Mouse (Mus musculus): ENCODE measurements around the gene Rbm19. TPM values are rescaled to one million over a fixed set of nuclear protein-coding genes. Genes with fewer than 3 reads are reported as not detected.
A peak's percentile ranks its signal among the peaks of the same experiment; 100 is the strongest.

The Rbm19 gene
- polyA plus RNA-seq, 1 experiment from 2014 or later, result 28.4 TPM

DNA sequence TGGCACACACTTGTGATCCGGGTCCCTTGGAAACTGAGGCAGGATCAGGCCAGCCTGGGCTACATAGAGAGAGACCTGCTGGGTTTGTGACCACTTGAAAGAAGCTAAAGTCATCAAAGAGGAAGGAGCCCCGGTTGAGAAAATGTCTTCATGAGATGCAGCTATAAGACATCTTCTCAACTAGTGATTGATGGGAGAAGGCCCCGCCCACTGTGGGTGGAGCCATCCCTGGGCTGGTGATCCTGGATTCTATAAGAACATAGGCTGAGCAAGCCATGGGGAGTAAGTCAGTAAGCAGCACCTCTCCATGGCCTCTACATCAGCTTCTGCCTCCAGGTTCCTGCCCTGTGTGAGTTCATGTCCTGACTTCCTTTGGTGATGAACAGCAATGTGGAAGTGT is 98.2 kb downstream of the Rbm19 start:
- Histone ChIP-seq H3K27me3 (peaks cover 26% of the 10 kb centered on the region), H3K27ac (no peak overlapping the region), H3K9me3 (no peaks in the 10 kb centered on the region), H3K36me3 (no peaks in the 10 kb centered on the region), H3K4me3 (no peak overlapping the region), H3K4me1 (peaks cover 11% of the 10 kb centered on the region), H3K4me2 (no peak overlapping the region), H3K9ac (no peak overlapping the region)
- WGBS, result 79% methylated on average over 3 of the region's 3 CpGs
- no peak for ATAC-seq (ENCODE audit: insufficient number of reproducible peaks, insufficient read depth, low FRiP score, low TSS enrichment, low read depth)

DNA sequence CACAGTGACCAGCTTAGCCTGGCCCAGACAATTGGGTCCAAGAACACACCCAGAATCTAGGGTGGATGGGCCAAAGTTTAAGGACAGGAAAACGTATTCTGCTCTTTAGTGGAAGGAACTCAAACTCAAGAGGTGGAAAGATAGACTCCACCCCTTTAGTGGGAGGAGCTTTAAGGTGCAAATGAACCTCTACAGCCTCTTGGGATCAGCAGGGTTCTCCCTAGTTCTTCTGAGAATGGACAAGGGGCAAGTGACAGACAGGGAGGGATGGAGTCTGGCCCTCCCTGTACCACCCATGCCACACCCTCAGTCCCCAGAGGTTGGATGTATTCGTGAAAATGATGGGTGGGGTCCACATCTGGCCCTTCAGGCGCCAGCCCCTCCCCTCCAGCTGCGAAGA is 105.0 kb downstream of the Rbm19 start:
- Histone ChIP-seq H3K36me3 (no peaks in the 10 kb centered on the region), H3K4me1 (peaks cover 3% of the 10 kb centered on the region; the same call in 1 of the 2 replicates), H3K4me2 (no peak overlapping the region), H3K27ac (no peak overlapping the region), H3K27me3 (peaks cover 28% of the 10 kb centered on the region), H3K9me3 (no peaks in the 10 kb centered on the region), H3K4me3 (no peak overlapping the region), H3K9ac (no peak overlapping the region)
- ATAC-seq (ENCODE audit: insufficient number of reproducible peaks, insufficient read depth, low FRiP score, low TSS enrichment, low read depth), result no peak
- WGBS, result 7% methylated on average over 4 of the region's 4 CpGs

DNA sequence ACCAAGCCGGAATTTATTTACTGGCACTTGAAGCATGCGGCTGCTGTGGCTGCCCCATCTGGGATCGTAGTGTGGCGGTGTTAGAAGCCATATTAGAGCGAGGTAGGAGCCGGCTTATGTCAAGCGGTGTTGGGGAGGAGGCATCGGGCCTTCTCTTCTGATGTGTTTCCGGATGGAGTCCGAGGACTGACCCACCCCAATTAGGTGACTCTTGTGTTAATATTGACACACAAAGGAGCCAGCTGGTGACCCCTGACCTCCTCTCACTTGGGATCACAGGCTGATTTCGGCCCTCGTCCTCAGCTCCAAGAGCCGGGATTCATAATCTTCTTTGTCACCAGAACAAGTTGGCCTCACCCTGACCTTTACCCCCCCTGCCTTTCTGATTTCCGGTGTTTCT is 109.1 kb downstream of the Rbm19 start:
- Histone ChIP-seq H3K27ac (no peak overlapping the region), H3K4me3 (no peak overlapping the region), H3K4me2 (no peak overlapping the region), H3K9ac (no peak overlapping the region), H3K36me3 (no peaks in the 10 kb centered on the region), H3K4me1 (peaks cover 3% of the 10 kb centered on the region; the same call in 1 of the 2 replicates), H3K27me3 (peaks cover 46% of the 10 kb centered on the region), H3K9me3 (no peaks in the 10 kb centered on the region)
- no peak for ATAC-seq (ENCODE audit: insufficient number of reproducible peaks, insufficient read depth, low FRiP score, low TSS enrichment, low read depth)
- 32% methylated on average over 14 of the region's 14 CpGs for WGBS

DNA sequence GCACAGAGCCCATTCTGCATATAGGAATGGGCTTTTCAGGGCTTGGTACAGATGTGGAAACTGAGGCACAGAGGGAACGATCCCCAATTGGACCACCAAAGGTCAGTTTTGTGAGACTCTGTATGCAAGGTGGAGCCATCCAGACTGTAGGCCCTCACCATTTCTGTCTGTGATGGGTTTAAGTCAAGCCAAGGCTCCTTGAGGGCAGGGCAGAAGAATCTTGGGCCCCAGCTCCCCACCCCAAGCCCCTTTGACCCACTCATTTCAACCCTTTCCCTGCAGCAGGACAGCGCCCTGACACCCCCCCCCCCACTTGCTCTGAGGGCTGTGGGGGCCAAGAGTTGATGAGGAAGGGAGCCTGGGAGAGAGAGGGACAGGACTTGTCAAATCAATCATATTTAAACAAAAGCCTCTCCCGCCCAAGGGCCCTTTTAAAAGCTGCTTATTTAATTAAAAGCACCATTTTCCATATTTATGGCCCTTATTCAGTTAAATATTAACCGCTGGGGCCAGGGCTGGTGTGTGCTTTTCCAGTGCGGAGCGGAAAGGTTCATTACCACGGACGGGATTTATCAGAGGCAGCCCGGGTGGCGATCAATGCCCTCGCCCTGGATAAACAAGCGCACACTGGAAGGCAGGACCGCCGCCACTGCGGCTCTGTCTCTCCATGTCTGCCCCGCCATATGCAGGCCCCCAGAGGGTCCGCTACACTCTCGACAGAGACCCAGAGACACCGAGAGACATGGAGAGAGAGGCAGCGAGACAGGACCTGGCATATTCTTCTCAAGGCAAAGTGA is 112.5 kb downstream of the Rbm19 start:
- ATAC-seq (ENCODE audit: insufficient number of reproducible peaks, insufficient read depth, low FRiP score, low TSS enrichment, low read depth), result no peak
- no peak overlapping the region for H3K4me2 ChIP-seq

DNA sequence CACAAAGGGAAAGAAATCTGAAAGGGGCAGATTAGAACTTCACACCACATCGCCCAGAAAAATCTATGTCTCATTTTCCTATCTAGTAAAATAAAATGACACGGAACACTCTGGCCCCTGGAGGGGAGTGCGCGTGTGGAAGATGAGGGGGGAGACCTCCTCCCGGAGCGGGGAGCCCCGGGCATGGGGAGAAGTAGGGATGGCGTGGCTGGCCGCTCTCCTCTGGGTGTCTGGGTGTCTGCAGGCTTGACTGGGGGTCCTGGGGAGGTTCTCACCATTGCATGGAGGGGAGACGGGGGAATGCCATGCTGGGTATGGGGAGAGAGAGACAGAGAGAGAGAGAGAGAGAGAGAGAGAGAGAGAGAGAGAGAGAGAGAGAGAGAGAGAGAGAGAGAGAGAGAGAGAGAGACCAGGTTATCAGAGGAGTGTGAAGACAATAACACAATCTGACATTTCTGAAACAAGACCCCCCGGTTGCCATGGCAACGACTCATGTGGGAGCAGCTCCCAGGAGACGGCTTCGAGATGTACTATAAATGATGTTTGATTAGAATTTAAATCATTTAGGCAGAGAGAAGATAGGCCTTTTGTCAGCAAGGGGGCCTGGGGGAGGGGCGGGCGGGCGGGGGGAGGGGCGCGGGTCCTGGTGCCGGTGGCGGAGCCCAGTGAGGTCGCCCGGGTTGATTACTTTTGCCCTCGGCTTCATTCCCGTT is 115.3 kb downstream of the Rbm19 start:
- WGBS, result 5% methylated on average over 25 of the region's 25 CpGs
- H3K4me2 ChIP-seq, result peak overlapping the region; percentile 53
- H3K36me3 ChIP-seq, result no peaks in the 10 kb centered on the region
- peaks cover 37% of the 10 kb centered on the region for H3K27me3 ChIP-seq
- H3K4me1 ChIP-seq, result peaks cover 7% of the 10 kb centered on the region
- H3K9ac ChIP-seq, result 0 out of 2 replicates have a peak overlapping the region, but pooled peaks have one; percentile 27
- no peak overlapping the region for H3K27ac ChIP-seq
- no peak for ATAC-seq (ENCODE audit: insufficient number of reproducible peaks, insufficient read depth, low FRiP score, low TSS enrichment, low read depth)
- peak overlapping the region; percentile 24; the same call in 1 of the 2 replicates for H3K4me3 ChIP-seq
- no peaks in the 10 kb centered on the region for H3K9me3 ChIP-seq

More for the DNA sequence above, 112.5 kb downstream of the Rbm19 start:
- Histone ChIP-seq H3K27me3 (peaks cover 33% of the 10 kb centered on the region), H3K4me1 (peaks cover 7% of the 10 kb centered on the region), H3K27ac (no peak overlapping the region), H3K9ac (no peak overlapping the region), H3K9me3 (no peaks in the 10 kb centered on the region), H3K36me3 (no peaks in the 10 kb centered on the region), H3K4me3 (no peak overlapping the region)
- WGBS, result 53% methylated on average over 20 of the region's 20 CpGs

DNA sequence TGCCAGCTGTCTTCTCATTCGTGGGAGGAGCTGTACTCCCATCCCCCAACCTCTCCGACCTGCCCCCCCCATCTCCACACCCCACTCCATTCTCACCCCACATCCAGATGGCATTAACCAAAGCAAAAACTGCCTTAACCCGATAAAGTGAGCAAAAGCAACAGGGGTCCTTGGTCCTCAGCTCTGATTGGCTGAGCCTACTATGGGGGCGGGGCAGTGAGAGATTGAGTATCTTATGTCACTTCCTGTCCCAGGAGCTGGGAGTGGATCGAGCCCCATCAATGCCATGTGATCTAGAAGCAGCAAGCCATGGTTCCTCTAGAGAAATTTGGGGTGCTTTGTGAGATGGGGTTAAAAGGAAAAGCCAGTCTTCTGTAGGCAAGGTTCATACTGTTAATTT is 118.9 kb downstream of the Rbm19 start:
- Histone ChIP-seq H3K36me3 (no peaks in the 10 kb centered on the region), H3K9ac (no peak overlapping the region), H3K4me2 (no peak overlapping the region), H3K4me1 (peaks cover 7% of the 10 kb centered on the region), H3K27me3 (peaks cover 32% of the 10 kb centered on the region), H3K9me3 (no peaks in the 10 kb centered on the region), H3K27ac (no peak overlapping the region), H3K4me3 (no peak overlapping the region)
- no peak for ATAC-seq (ENCODE audit: insufficient number of reproducible peaks, insufficient read depth, low FRiP score, low TSS enrichment, low read depth)
- WGBS, result 58% methylated on average over 5 of the region's 5 CpGs

DNA sequence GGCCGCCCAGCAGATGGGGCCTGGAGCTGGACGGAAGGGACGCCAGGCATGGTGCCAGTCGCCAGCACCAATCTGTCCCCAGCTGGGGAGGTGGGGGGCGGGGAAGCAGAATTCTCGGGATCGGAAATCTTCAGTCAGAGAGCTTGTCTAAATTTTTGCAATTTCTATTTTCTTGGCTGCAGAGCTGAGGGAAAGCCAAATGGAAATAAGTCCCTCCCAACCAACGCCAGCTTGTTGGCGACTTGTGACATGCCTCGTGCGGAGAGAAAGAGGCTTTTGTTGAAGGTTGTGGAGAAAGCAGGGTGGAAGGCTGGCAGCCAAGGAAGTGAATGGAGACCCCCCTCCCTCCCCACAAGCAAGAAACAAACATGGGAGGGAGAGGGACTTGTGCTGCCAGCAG is 119.3 kb downstream of the Rbm19 start:
- H3K27me3 ChIP-seq, result peaks cover 27% of the 10 kb centered on the region
- H3K27ac ChIP-seq, result no peak overlapping the region
- peaks cover 7% of the 10 kb centered on the region for H3K4me1 ChIP-seq
- no peak overlapping the region for H3K9ac ChIP-seq
- no peaks in the 10 kb centered on the region for H3K9me3 ChIP-seq
- H3K4me2 ChIP-seq, result no peak overlapping the region
- H3K36me3 ChIP-seq, result no peaks in the 10 kb centered on the region
- WGBS, result 57% methylated on average over 11 of the region's 11 CpGs
- no peak overlapping the region for H3K4me3 ChIP-seq
- ATAC-seq (ENCODE audit: insufficient number of reproducible peaks, insufficient read depth, low FRiP score, low TSS enrichment, low read depth), result no peak

DNA sequence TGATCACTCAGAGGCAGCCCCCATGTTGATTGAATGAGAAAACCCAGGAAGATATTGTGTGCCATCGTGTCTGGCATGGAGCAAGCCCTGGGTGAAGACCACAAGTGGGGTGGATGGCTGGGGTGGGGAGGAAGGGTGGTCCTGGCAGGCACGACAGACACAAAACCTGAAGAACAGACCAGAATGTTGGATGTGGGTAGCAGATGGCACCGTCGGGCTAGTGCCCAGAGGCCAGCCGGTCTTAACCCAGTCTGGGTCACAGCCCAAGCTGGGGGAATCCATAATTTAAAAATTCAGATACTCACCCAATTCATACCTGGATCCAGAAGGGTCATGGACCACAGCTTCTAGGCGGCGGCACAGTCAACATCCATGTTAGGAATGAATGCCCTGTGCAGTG is 123.8 kb downstream of the Rbm19 start:
- Histone ChIP-seq H3K4me2 (no peak overlapping the region), H3K9me3 (no peaks in the 10 kb centered on the region), H3K4me3 (no peak overlapping the region), H3K4me1 (no peaks in the 10 kb centered on the region), H3K27me3 (peaks cover 37% of the 10 kb centered on the region), H3K36me3 (no peaks in the 10 kb centered on the region), H3K27ac (no peak overlapping the region), H3K9ac (no peak overlapping the region)
- WGBS, result 92% methylated on average over 7 of the region's 7 CpGs
- no peak for ATAC-seq (ENCODE audit: insufficient number of reproducible peaks, insufficient read depth, low FRiP score, low TSS enrichment, low read depth)

DNA sequence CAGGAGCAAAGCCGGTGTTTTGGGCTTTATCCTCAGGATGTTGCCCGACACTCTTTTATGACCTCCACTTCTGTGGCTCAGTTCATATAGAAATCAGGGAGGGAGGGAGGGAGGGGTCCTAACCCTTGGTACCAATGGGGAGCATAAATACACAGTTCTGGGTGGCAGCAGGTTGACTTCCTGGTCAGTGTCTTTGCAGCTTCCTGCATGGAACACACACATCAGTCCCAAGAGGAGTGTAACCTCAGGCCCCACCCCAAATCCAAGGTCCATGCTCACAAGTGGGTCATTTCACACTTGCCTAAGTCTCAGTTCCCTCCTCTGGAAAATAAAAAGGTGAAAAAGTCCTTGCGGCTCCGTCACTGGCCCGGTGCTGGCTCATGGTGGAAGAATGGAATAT is 129.1 kb downstream of the Rbm19 start:
- 75% methylated on average over 5 of the region's 5 CpGs for WGBS
- peaks cover 46% of the 10 kb centered on the region for H3K27me3 ChIP-seq
- H3K4me2 ChIP-seq, result no peak overlapping the region
- no peak overlapping the region for H3K27ac ChIP-seq
- H3K9me3 ChIP-seq, result no peaks in the 10 kb centered on the region
- no peak for ATAC-seq (ENCODE audit: insufficient number of reproducible peaks, insufficient read depth, low FRiP score, low TSS enrichment, low read depth)
- H3K36me3 ChIP-seq, result no peaks in the 10 kb centered on the region
- H3K4me1 ChIP-seq, result no peaks in the 10 kb centered on the region
- no peak overlapping the region for H3K9ac ChIP-seq
- no peak overlapping the region for H3K4me3 ChIP-seq
